Mouse (Mus musculus) ES-E14 (cell line): ENCODE measurements at regions not wholly inside any gene's neighbourhood (a gene's known extent, or its start where the extent isn't known, plus 50 kb on each side); places are given as distances from the start of the nearest gene placed in this dataset.
"Not testable (repeated sequence)": the region's sequence is repeated elsewhere in the genome, so short reads cannot be mapped to it uniquely, and the experiment has no call there.

ENCODE experiments used
- DNase-seq: peaks from one replicate; pipeline ENCODE4 v3.0.0-alpha.2; 2013; ENCODE audit warnings: low read depth, low spot score
- H3K27ac ChIP-seq: 2 replicates; pipeline ENCODE4 v1.5.1; 2012; ENCODE audit warnings: low read depth, mild to moderate bottlenecking, low read length, moderate library complexity, mixed read lengths; ENCODE audit not compliant: poor library complexity, insufficient read depth, severe bottlenecking
- H3K36me3 ChIP-seq: 2 replicates; pipeline ENCODE4 v1.6.1; 2012; ENCODE audit warnings: mild to moderate bottlenecking, low read length, moderate library complexity, mixed read lengths; ENCODE audit not compliant: control insufficient read depth, poor library complexity, insufficient read depth, severe bottlenecking
- H3K4me1 ChIP-seq, 2 experiments: fragments of 150-350 bp in 1 of 2; sonication (generic) in 1 of 2; 2 replicates each; pipeline ENCODE4 v1.6.1; 2012; ENCODE audit warnings: low read length in 2 of 2, mild to moderate bottlenecking in 1 of 2, mixed read lengths in 1 of 2; ENCODE audit not compliant: control insufficient read depth in 2 of 2, insufficient read depth in 2 of 2, poor library complexity in 1 of 2
- H3K4me3 ChIP-seq, 2 experiments: fragments of 150-350 bp in 1 of 2; sonication (generic) in 1 of 2; 2 replicates each; pipeline ENCODE4 v1.5.1; 2012; ENCODE audit warnings: low read length in 2 of 2, low read depth in 1 of 2, mild to moderate bottlenecking in 1 of 2, mixed read lengths in 1 of 2; ENCODE audit not compliant: insufficient read depth in 1 of 2, poor library complexity in 1 of 2, severe bottlenecking in 1 of 2
- H3K9ac ChIP-seq: 2 replicates; pipeline ENCODE4 v1.6.1; 2012; ENCODE audit warnings: low read depth, mild to moderate bottlenecking, low read length, mixed read lengths; ENCODE audit not compliant: poor library complexity, insufficient read depth, severe bottlenecking
- H3K9me3 ChIP-seq: fragments of 150-350 bp; sonication (generic); 2 replicates; pipeline ENCODE4 v1.6.1; 2012; ENCODE audit warnings: low read depth, mild to moderate bottlenecking, low read length; ENCODE audit not compliant: control insufficient read depth, insufficient read depth
- CHD2 ChIP-seq: IDR thresholded peaks from 2 replicates; pipeline ENCODE4 v1.6.1; 2014; ENCODE audit warnings: mild to moderate bottlenecking, low read depth, low read length, inconsistent platforms
- HCFC1 ChIP-seq: IDR thresholded peaks from 2 replicates; pipeline ENCODE4 v1.6.1; 2012; ENCODE audit warnings: low read length, inconsistent platforms, borderline replicate concordance; ENCODE audit not compliant: insufficient read depth
- MAFK ChIP-seq: IDR thresholded peaks from 2 replicates; pipeline ENCODE4 v1.6.1; 2014; ENCODE audit warnings: mild to moderate bottlenecking, low read depth, low read length, inconsistent platforms; ENCODE audit not compliant: insufficient read depth
- ZC3H11A ChIP-seq: IDR thresholded peaks from 2 replicates; pipeline ENCODE4 v1.6.1; 2012; ENCODE audit warnings: low read depth, mild to moderate bottlenecking, inconsistent platforms, low read length, borderline replicate concordance
- ZNF384 ChIP-seq: IDR thresholded peaks from 2 replicates; pipeline ENCODE4 v1.6.1; 2012; ENCODE audit warnings: low read depth, low read length, inconsistent platforms
- in situ Hi-C, 2 experiments: fragments of 600-800 bp; cut with MboI; formaldehyde crosslinking; loops; one replicate each; pipeline ENCODE4 v1.15.1; 2025; ENCODE audit warnings: low sequenced_read_pairs in 2 of 2, inconsistent platforms in 1 of 2; ENCODE audit not compliant: unreplicated experiment in 2 of 2

GRCm38 (mm10) chr12:63805458-63805857, 669.0 kb downstream of the Fscb start:
- Histone ChIP-seq H3K4me1 (peaks cover 0 to 2% of the 10 kb centered on the region in 2 experiments; a peak in 1 of 4 replicates), H3K9ac (no peak overlapping the region), H3K27ac (no peak overlapping the region), H3K4me3 (no peak overlapping the region), H3K9me3 (no peaks in the 10 kb centered on the region), H3K36me3 (no peaks in the 10 kb centered on the region)
- no peak for DNase-seq
- TF ChIP-seq ZNF384: no peak
- in situ Hi-C loops: no loop called here

GRCm38 (mm10) chr12:63804008-63804407, 670.5 kb downstream of the Fscb start:
- in situ Hi-C loops: no loop called here
- Histone ChIP-seq H3K9me3 (no peaks in the 10 kb centered on the region), H3K4me1 (peaks cover 0 to 2% of the 10 kb centered on the region in 2 experiments; a peak in 1 of 4 replicates), H3K36me3 (no peaks in the 10 kb centered on the region), H3K9ac (no peak overlapping the region), H3K4me3 (no peak overlapping the region), H3K27ac (no peak overlapping the region)
- DNase-seq: no peak
- TF ChIP-seq HCFC1 (no peak), MAFK (no peak), CHD2 (no peak), ZC3H11A (no peak), ZNF384 (no peak)

GRCm38 (mm10) chr12:63791667-63792066, 682.8 kb downstream of the Fscb start:
- TF ChIP-seq CHD2 (no peak), ZNF384 (no peak), ZC3H11A (no peak), HCFC1 (no peak), MAFK (no peak)
- no peak overlapping the region for H3K4me3 ChIP-seq
- H3K27ac ChIP-seq: no peak overlapping the region
- no peak for DNase-seq
- no peaks in the 10 kb centered on the region for H3K4me1 ChIP-seq
- in situ Hi-C loops: no loop called here
- no peaks in the 10 kb centered on the region for H3K9me3 ChIP-seq
- no peak overlapping the region for H3K9ac ChIP-seq
- no peaks in the 10 kb centered on the region for H3K36me3 ChIP-seq

GRCm38 (mm10) chr12:63777874-63778273, 696.6 kb downstream of the Fscb start:
- TF ChIP-seq MAFK (peak; percentile 58; the same call in 1 of the 2 replicates), HCFC1 (no peak)
- H3K4me1 ChIP-seq: no peaks in the 10 kb centered on the region
- no peaks in the 10 kb centered on the region for H3K36me3 ChIP-seq
- in situ Hi-C loops: no loop called here
- H3K9me3 ChIP-seq: no peaks in the 10 kb centered on the region
- H3K4me3 ChIP-seq: no peak overlapping the region
- no peak overlapping the region for H3K9ac ChIP-seq
- no peak overlapping the region for H3K27ac ChIP-seq
- no peak for DNase-seq

- H3K4me3 ChIP-seq, H3K9ac ChIP-seq, H3K9me3 ChIP-seq, H3K4me1 ChIP-seq, H3K36me3 ChIP-seq, in situ Hi-C loops, H3K27ac ChIP-seq: not testable (repeated sequence)
- DNase-seq: peak; percentile 54
Observed at GRCm38 (mm10) chr12:63761073-63761472, 713.4 kb downstream of the Fscb start.
